Mouse (Mus musculus): ENCODE data around the gene Unc13b.

GRCm38 (mm10) chr4:43044673-43045072 is 14.1 kb upstream of the Unc13b start:
- no peak for TF ChIP-seq POLR2A (IDR thresholded peaks at IDR 0.05; ENCODE audit: extremely low read depth, insufficient read depth, low read length)
- no peak for TF ChIP-seq CTCF (IDR thresholded peaks at IDR 0.05; ENCODE audit: extremely low read depth, insufficient read depth, low read length)

All from cortical plate, adult 2 months (tissue).